Mouse (Mus musculus) hindbrain, embryonic 11.5 days (tissue): ENCODE results near the gene Nlrc5. TPM values are rescaled to one million over a fixed set of nuclear protein-coding genes. Genes with fewer than 3 reads are reported as not detected.

Source experiments
- polyA plus RNA-seq: library from polyadenylated mRNA; unstranded; fragments of >200 nt; fragmentation: Nextera tagmentation; extraction: Ambion mirVana; gene quantifications from 2 replicates; pipeline ENCODE4 v1.2.1, GENCODE M21; 2014

The Nlrc5 gene
- polyA plus RNA-seq, 1 experiment from 2014 or later, result 0.23 TPM

Other genes starting within 250 kb of the Nlrc5 start
- gene Nup93, start 219.8 kb upstream of the Nlrc5 start, polyA plus RNA-seq, result 95.1 and 112 TPM in 2 replicates
- 0.06 TPM in 1 of 2 replicates, not detected in the other for gene Slc12a3, start 105.2 kb upstream of the Nlrc5 start, polyA plus RNA-seq
- gene Herpud1, start 47.9 kb upstream of the Nlrc5 start, polyA plus RNA-seq, result 60.8 and 61.0 TPM in 2 replicates
- gene Cpne2, start 98.6 kb downstream of the Nlrc5 start, polyA plus RNA-seq, result 9.8 and 10.1 TPM in 2 replicates
- gene Rspry1, start 167.6 kb downstream of the Nlrc5 start, polyA plus RNA-seq, result 45.5 and 50.4 TPM in 2 replicates
- 110 TPM in 2 replicates for gene Fam192a, start 167.6 kb downstream of the Nlrc5 start, polyA plus RNA-seq
- 65.2 and 94.5 TPM in 2 replicates for gene Arl2bp, start 232.2 kb downstream of the Nlrc5 start, polyA plus RNA-seq